Mouse (Mus musculus): Measurements from ENCODE around the gene Fgr.

Fgr gene

DNA sequence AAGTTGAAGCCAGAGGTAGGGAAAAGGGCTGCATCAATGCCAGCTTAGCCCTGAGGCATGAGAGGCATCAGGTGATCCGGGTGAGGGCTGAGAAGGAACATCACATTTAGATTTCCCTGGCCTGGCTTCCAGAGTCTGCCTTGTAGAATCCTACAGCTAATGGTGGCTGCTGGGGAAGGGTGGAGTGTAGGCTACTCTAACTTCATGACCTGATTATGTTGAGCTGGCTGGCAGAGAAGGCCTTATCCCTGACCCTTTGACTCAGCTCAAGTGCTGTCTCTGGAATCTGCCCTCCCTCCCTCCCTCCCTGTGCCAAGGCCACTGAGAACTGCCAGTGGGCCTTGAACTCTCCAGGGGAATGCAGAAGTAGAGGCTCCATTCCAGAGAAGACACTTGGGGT, 61.6 kb downstream of the Fgr start:
- no peak for DNase-seq (ENCODE audit: low spot score in 2 of 2)

DNA sequence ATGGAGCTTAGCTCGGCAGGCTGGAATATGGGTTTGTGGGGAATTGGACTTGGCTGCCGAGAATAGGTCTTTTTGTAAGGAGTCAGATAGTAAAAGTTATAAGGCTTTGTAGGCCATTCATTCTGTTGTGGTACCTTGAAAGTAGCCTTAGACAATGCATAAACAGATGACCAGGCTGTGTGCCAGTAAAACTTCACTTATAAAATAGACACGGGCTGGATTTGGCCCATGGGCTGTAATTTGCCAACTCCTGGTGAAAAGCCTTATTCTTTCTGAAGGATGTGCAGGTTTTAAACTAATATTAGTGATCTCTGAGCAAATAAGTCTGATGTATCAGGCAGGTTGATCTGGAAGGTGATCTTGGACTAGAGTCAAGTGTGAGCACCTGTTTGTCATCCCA, 62.1 kb downstream of the Fgr start:
- DNase-seq (ENCODE audit: low spot score in 2 of 2): no peak

DNA sequence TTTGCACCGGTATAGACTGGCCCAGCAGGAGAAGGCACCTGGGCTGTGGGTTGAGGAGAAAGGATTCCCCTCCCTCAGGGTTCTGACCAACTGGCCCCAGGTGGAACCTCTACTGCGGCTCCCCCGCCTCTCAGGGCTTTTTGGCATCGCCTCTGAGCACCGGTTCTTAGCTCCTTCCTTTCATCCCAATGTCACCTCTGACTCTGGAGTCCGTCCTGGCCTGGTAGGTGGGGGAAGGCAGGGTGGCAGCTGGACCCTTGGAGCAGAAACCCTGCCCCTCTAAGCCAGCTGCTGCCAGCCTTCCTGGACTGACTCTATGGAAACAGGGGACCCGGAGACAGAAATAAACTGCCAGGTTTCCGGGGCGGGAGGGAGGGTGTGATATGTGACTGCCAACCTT, 63.4 kb downstream of the Fgr start:
- DNase-seq (ENCODE audit: low spot score in 2 of 2): no peak

DNA sequence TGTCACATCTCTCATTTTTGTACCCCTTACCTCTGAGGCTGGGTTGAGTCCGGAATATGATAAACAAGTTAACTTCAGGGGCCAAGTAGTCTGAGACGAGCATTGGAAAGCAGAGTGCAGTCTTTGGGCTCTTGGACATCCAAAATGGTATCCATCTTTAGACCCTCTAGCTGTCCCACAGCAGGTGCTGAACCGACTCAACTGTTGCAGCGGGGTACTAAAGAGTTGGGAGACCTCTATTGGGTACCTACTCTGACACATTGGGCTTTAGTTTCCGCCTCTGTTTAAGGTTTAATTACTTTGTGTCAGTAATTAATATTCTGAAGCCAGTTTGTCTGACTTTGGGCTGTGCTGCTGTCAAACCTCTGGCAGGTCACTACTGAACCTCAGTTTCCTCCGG, 63.9 kb downstream of the Fgr start:
- DNase-seq (ENCODE audit: low spot score in 2 of 2): no peak

DNA sequence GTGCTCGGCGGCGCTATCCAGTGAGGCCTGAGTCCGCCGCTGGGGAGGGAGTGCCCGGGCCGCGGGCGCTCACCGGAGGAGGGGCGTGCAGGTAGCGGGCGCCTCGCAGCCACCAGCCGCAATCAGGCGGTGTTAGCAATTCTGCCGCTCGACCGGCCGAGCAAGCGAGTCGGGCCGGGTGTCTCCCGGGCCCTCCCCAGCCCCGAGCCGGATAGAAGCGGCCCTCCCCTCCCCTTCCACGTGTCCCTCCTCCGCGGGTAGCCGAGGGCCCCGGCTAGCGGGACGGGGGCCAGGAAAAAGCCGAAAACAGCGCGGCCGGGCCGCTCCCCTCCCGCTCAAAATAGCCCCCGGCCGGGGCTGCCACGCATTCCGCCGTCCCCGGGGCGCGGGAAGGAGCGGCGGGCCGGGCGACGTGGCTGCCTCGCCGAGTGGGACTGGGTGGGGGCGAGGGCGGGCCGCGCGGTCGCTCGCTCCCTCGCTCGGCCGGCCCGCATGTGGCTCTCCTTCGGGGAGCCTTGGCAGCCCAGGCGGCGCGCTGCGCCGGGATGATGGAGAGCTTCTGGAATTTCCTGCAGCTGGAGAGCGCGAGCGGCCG, 64.7 kb downstream of the Fgr start:
- no peak for DNase-seq (ENCODE audit: low spot score in 2 of 2)

DNA sequence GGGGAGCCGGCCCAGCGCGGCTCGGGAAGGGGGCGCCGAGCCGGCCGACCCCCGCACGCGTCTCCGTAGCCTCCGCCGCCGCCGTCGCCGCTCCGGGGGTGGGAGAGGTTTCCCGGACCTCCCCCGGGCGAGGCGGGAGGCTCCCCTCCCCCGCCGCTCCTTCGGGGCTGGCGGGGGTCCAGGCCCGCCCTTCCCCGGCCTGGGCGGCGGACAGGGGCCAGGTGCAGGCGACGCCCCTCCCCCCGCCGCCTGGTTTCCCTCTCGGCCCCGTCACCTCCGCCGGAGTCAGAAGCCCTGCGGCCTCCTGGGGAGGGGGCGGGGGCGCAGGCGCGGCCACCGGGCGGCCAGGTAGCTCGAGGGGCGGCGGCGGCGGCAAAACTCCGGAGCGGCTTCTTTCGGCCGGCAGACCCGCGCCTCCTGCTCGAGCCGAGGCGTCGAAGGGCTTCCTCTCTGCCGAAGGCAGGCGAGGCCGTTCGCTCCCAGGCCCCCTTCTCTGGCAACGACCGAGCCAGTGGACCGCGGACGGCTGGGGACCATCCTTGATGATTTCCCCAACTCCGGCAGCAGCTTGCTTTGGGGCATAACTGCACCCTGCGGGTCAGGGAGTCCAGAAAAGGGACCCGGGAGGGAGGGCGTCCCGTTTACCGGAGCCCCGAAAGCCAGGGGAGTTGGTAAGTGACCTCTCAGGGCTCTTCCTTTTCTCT, 65.4 kb downstream of the Fgr start:
- no peak for DNase-seq (ENCODE audit: low spot score in 2 of 2)

DNA sequence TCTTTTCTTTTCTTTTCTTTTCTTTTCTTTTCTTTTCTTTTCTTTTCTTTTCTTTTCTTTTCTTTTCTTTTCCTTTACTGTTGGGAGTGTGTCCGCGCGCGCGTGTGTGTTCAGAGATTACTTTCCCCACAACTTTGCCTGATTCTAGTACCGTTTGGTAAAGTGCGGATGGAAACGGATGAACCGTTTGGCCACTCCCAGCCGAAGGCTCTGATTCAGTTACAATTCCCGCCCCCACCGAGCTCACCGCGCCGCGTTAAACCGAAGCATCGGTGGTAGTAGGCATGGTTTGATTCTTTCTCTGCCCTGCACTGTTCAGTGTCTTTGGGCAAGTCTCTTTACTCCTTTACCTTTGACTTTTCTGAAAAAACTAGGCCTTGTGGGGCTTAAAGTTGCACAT, 65.9 kb downstream of the Fgr start:
- no peak for DNase-seq (ENCODE audit: low spot score in 2 of 2)

DNA sequence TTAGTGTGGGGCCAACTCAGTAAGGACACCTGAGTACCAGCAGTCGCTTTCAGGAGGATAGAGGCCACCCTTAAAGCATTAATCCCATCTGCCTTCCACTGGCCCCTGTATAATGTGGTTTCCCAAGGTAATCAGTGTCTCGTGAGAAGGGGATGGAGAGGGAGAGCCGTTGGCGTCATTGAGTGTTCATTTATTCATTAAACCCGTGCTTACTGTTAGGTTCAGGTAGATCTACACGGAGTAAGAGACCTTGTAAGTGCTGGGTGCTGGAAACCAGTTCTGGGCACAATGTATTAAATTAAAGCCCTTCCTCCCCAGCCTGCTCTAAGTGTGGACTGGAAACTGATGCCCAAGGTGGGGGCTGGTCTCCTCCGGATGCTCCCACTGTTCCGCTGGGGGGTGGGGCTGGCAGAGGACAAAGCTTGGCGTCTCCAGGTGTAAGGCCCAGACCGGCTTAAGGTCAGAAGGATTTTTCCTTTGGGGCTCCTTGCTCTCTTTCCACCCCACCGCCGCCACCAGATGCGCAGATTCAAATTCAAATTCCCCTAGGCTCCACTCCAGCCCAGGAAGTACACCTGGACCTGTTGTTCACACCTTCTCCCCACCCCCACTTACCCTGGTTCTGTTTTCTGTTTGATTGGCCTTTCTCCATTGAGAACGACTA, 66.5 kb downstream of the Fgr start:
- DNase-seq (ENCODE audit: low spot score in 2 of 2): no peak

DNA sequence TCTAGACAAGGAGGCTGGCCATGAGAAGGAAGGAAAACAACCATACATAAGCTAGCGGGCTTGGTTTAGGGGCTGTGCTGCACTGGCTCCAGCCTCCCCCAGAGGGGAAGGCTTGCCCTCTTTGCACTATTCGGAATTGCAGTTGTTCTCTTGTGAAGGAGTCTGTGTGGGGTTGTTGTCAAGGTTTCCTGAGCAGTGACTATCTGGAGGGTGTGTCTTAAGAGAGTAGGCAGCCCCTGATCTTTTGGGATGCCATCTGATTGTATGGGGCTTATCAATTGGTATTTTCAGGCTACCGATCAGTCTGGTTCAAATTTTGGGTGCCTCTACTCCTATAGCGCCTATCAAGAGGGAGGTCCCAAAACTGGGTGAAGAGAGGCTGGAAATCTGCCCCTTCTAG, 68.3 kb downstream of the Fgr start:
- DNase-seq (ENCODE audit: low spot score in 2 of 2): no peak

DNA sequence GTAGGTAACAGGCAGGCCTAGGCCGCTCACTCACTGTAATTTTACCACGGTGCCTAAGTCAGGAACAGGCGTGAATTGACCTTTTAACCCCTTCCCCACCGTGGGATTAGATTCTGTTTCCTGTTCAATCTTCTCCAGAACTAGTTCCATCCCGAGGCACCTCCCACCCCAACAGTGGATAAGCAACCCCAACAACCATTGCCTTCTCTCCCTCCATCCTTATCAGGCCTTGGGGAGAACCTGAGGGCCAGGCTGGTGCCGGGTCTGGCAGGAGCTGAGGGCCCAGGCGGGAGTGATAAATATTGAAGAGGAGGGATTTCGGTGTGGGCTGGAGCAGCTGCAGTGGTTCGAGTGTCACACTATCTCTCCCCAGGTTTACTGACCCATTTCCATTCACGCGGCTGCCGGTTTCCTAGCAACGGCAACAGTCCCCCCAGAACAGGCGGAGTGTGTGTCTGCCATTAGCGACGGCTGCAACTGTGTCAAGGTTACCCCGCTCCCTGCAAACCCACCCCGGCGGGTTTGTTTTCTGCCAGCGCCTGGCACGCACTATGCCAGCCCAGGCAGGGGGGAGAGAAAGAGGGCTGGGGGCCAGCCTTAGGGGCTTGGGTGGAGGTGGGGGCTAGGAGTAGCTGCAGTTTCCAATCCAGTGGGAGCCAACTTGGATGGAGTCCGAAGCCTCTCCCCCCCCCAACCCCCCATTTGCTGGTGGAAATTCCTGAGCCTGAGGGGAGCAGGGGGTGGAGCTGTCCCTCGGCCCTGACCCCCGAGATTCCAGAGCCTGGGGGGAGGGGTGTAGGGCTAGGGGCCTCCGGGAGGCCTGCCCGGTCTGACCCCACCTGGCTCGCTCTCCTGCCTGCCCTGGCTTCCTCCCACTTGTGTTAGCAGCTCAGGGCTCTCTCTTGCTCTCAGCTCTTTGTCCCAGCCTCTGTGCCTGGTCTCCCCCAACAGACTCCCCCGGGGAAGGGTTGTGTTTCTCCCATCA, 69.0 kb downstream of the Fgr start:
- DNase-seq (ENCODE audit: low spot score in 2 of 2): no peak

DNA sequence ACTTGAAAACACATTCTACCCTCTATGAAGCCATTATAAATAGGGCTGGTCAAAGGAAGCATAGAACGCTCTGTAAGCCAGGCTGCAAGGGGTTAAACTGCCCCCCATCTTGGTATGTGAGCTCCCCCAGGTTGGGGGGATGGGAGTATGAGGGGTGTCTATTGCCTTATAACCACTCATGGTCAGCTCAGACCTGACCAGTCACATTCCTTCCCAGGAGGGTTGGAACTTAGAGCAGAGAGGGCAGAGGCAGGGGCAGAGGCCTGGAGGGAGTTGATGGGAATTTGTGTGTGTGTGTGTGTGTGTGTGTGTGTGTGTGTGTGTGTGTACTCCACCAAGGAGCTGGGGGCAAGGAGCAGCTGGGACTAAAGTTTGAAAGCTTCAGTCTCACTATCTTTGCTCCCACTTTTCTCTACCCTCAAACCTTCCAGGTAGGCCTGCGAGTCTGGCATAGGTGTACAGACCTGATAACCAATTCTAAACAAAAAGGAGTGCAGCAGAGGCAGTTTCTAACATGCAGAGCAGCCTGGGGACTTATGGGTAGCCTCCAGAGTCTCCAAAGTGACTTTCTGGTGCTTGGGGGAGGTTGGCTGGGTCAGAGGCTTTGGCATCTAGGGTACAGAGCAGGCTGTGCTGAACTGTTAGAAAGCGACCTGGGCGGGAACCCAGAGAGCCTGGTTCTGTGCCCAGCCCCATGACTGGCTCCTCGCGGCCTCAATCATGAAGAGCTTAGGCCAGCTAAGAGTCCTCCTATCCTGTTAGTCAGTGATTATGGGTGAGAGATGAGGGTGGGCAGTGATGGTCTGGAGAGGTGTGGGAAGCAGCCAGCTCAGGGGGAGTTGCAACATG, 70.1 kb downstream of the Fgr start:
- DNase-seq (ENCODE audit: low spot score in 2 of 2): no peak

DNA sequence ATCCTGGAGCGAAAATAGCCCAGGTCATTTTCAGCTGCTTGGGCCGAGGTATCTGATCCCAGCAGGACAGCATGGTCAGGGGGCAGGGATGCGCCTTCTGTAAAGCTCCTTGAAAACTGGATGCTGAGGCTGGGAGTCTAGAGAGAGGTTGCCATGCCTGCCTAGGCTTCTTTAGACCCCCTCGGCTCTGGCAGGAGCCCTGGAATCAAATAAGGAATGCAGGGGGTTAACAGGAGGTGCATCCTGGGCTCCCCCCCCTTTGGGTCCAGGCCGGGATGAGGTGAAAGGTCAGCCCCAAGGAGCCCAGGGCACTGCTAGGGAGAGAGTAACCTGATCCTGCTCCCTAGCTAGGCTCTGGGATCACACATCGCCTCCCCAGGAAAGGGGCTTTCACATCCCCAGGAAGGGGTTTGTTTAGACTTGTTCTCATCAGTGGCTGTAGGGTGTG, 70.8 kb downstream of the Fgr start:
- DNase-seq (ENCODE audit: low spot score in 2 of 2): no peak

DNA sequence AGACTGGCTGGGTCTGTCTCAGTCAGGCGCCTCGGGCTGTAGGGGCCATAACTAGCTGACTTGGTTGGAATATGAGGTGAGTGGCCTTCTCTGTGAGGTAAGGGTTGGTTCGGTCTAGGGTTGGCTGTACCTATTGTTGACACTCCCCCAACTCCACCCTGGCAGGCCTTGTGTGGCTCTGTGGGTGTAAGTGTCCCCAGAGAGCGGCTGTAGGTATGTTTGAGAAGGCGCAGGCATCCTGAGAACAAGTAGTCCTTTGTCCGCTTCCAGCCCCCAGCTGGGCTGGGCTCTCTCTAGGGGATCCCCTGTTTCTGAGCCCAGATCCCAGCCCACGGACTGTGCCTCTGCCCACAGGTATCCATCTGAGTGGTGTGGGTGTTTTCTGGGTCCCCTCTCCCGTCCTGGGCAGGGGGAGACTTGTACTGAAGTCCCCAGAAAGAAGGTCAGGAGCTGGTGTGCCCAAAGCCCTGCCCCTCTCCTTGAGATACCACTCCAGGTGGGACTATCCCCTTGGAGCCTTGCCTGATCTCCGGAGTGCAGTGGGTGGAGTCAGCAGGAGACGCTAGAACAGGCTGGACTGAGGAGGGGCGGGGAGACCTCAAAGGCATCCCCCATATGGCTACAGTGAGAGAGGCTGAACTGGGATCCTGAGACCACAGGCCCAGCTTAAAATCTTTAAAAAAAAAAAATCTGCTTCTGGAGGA, 72.0 kb downstream of the Fgr start:
- DNase-seq (ENCODE audit: low spot score in 2 of 2): no peak

DNA sequence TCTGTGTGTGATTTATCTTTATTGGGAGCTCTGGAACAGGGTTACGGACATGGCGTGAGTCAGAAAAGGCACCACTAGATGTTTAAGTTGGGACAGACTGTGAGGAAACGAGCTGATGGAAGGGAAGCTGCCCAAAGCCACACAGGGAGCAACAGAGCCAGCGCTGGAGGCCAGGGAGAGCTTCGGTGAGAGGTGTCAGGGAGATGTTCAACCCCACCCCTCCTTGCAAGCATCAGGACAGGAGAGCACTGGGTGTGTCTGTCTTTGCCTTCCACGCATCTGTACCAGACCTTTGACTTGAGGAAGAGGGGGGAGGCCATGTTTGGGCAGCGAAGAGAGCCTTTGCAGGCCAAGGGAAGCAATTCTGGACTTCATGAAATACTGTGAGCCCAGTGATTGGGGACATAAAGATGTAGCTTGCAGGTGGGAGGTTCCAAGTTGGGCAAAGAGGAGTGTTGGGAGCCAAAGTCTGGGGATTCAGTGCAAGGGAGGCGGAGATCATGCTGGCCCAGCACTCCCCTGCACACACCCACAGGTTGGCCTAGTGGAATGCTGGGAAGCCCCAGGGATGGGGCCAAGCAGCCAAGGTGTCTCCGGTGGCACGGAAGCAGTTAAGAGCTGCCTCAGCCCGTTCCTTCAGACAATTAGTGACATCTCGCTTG, 72.9 kb downstream of the Fgr start:
- no peak for DNase-seq (ENCODE audit: low spot score in 2 of 2)

DNA sequence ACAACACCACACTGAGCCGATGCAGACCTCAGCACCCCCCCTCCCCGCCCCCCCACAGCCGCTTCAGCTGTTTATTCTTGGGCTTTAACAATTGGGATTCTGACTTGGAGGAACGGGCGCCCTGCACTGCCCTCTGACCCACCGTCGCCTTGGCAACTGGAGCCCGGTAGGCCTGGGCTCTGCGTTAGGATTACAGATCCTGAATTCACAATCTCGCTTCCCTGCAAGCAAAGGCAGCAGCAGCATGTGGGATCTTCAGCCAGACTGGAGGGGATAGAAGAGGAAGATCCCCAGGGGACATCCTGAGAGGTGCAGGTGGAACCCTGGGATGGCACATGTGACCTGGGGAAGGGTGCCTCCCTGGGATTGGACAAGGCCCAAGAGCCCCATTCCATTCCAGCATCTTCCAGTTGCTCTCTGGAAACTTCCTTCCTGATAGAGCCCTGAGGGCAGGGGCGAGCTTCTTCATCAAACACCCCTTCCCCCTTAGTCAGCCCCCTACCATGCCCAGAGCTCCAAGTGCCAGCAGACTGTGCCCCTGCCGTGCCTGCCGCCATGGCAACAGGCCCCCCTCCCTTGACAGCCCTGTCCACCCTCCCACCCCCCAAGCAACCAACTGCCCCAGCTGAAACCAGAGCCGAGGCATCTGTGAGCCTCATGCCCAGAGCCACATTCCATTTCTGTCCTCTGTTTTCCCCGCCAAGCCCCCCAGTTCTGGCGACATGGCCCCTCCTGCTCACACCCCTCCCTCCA, 73.6 kb downstream of the Fgr start:
- DNase-seq (ENCODE audit: low spot score in 2 of 2): no peak

DNA sequence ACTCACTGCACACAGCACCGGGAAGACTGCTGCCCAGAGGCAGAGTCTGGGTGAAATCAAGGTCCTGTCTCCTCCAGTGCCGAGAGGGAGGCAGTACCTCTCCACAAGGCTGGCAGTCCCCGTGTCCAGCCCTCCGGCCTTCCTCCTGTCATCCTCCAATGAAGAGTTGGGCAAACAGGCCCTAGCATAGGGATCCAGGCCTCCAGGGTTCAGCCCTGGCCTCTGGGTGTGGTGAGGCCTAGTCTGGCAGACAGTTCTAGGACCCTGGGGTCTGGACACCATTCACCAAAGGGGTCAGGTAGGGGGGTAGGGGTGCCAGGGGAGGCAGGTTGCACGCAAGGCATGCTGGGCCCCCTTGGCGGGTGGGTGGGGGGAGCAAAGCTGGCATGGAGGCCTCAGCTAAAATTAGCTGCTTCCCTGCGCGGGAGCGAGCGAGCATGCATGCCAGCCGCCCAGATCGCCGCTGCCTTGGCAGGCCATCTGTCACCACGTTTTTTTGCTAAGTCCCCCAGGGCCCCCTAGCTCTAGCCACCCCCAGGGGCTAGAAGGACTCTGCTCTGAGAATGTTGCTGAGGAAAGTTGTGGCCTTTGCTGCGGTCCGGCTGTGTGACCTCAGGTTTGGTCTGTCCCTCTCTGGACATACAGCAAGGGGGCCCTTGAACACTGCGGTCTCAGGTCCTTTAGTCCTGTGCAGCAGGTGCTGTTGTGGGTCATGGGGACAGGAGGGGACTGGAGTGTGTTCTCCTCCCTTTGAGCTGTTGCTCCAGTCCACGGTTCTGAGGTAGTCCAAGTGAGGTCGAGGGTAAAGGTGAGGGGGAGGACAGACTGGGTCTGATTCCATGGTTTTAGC, 75.4 kb downstream of the Fgr start:
- no peak for DNase-seq (ENCODE audit: low spot score in 2 of 2)

DNA sequence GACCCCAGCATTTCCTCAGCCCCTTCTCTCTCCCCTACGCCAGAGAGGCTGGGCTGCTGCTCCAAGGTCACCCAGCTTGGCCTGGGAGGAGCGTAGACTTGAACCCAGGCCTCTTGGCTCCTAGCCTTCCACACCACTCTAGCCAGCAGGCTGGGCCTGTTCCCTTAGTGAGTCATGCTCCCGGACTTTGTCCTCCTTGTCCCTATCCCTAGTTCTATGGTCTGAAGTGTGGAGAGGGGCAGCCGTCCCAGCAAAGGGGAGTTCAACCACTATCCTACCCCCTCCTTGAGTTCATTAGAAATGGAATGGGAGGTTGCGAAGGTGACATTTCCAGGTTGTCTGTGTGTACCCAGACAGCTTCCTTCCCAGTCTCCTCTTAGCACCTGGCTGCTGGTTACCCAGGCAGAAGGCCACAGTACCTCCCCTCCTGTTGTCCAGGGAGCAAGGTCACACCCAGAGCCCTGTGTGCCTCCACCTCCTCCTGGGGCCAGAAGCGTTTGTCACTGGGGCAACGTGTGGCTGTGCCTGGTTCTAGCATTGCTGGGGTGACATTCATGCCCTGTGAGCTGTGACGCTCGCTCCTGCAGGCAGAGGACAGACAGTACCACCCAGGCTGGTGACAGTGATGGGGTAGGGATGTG, 76.4 kb downstream of the Fgr start:
- no peak for DNase-seq (ENCODE audit: low spot score in 2 of 2)
